Mouse (Mus musculus): ENCODE measurements around the gene Emd. TPM values are rescaled to one million over a fixed set of nuclear protein-coding genes. Genes with fewer than 3 reads are reported as not detected.
A peak's percentile ranks its signal among the peaks of the same experiment; 100 is the strongest.

Emd gene
- polyA plus RNA-seq, 1 experiment from 2014 or later, result 16.3 TPM

- Histone ChIP-seq H3K4me3 (peak overlapping the region; percentile 66), H3K27ac (replicated peaks) (peak overlapping the region; percentile 94), H3K27me3 (replicated peaks) (no peaks in the 10 kb centered on the region), H3K36me3 (peaks cover 29% of the 10 kb centered on the region), H3K9me3 (no peaks in the 10 kb centered on the region), H3K4me2 (peak overlapping the region; percentile 75), H3K4me1 (peaks cover 20% of the 10 kb centered on the region), H3K9ac (peak overlapping the region; percentile 91)
- peak; percentile 80 for ATAC-seq (ENCODE audit: extremely low read depth, insufficient number of reproducible peaks, low FRiP score, low TSS enrichment)
- WGBS, result 16% methylated on average over 37 of the region's 38 CpGs
These were observed 8.2 kb upstream of the Emd start for GRCm38 (mm10) chrX:74246213-74246681.

- Histone ChIP-seq H3K4me1 (peaks cover 20% of the 10 kb centered on the region), H3K27ac (replicated peaks) (peak overlapping the region; percentile 90), H3K27me3 (replicated peaks) (no peaks in the 10 kb centered on the region), H3K9me3 (no peaks in the 10 kb centered on the region), H3K36me3 (peaks cover 25% of the 10 kb centered on the region), H3K9ac (peak overlapping the region; percentile 83), H3K4me3 (peak overlapping the region; percentile 66), H3K4me2 (peak overlapping the region; percentile 75)
- 12% methylated on average over 15 of the region's 15 CpGs for WGBS
- ATAC-seq (ENCODE audit: extremely low read depth, insufficient number of reproducible peaks, low FRiP score, low TSS enrichment), result no peak
These were observed 7.8 kb upstream of the Emd start for GRCm38 (mm10) chrX:74246693-74247092.

- Histone ChIP-seq H3K27me3 (replicated peaks) (no peaks in the 10 kb centered on the region), H3K36me3 (peaks cover 5% of the 10 kb centered on the region; the same call in 1 of the 2 replicates), H3K4me3 (peak overlapping the region; percentile 66), H3K9me3 (no peaks in the 10 kb centered on the region), H3K4me1 (peaks cover 9% of the 10 kb centered on the region), H3K9ac (peak overlapping the region; percentile 80), H3K4me2 (peak overlapping the region; percentile 75), H3K27ac (replicated peaks) (peak overlapping the region; percentile 84)
- no peak for ATAC-seq (ENCODE audit: extremely low read depth, insufficient number of reproducible peaks, low FRiP score, low TSS enrichment)
- WGBS, result 17% methylated on average over 3 of the region's 3 CpGs
These were observed 5.8 kb upstream of the Emd start for GRCm38 (mm10) chrX:74248651-74249050.

- H3K9me3 ChIP-seq, result no peaks in the 10 kb centered on the region
- H3K4me3 ChIP-seq, result peak within 1 kb of the TSS; percentile 66
- no peaks in the 10 kb centered on the region for H3K36me3 ChIP-seq
- H3K4me2 ChIP-seq, result peak within 1 kb of the TSS; percentile 75
- peak within 1 kb of the TSS; percentile 84 for H3K27ac ChIP-seq (replicated peaks)
- H3K4me1 ChIP-seq, result 0 out of 2 replicates have a peak, but pooled peaks cover 4% of the 10 kb centered on the region
- H3K27me3 ChIP-seq (replicated peaks), result no peaks in the 10 kb centered on the region
- 9% methylated on average over 38 of the region's 38 CpGs for WGBS
- ATAC-seq (ENCODE audit: extremely low read depth, insufficient number of reproducible peaks, low FRiP score, low TSS enrichment), result no peak
- H3K9ac ChIP-seq, result peak within 1 kb of the TSS; percentile 80
These were observed 4.9 kb upstream of the Emd start, which contains the start of gene Flna for GRCm38 (mm10) chrX:74249615-74250014. TSS of gene Flna (minus strand) at chrX:74249820.

GRCm38 (mm10) chrX:74254888-74255565 is 540 bp downstream of the Emd start:
- ATAC-seq (ENCODE audit: extremely low read depth, insufficient number of reproducible peaks, low FRiP score, low TSS enrichment), result 0 out of 2 replicates have a peak, but pooled peaks have one; percentile 7
- Histone ChIP-seq H3K36me3 (peaks cover 24% of the 10 kb centered on the region), H3K9me3 (no peaks in the 10 kb centered on the region), H3K4me2 (peak overlapping the region; percentile 74), H3K4me1 (peaks cover 9% of the 10 kb centered on the region), H3K27ac (replicated peaks) (peak overlapping the region; percentile 93), H3K9ac (peak overlapping the region; percentile 89), H3K27me3 (replicated peaks) (no peaks in the 10 kb centered on the region), H3K4me3 (peak overlapping the region; percentile 66)
- 19% methylated on average over 29 of the region's 31 CpGs for WGBS

- H3K4me1 ChIP-seq, result peaks cover 5% of the 10 kb centered on the region
- no peak for ATAC-seq (ENCODE audit: extremely low read depth, insufficient number of reproducible peaks, low FRiP score, low TSS enrichment)
- 82% methylated on average over 3 of the region's 3 CpGs for WGBS
- no peak overlapping the region for H3K4me3 ChIP-seq
- peaks cover 27% of the 10 kb centered on the region for H3K36me3 ChIP-seq
- no peak overlapping the region for H3K4me2 ChIP-seq
- no peak overlapping the region for H3K9ac ChIP-seq
- no peaks in the 10 kb centered on the region for H3K27me3 ChIP-seq (replicated peaks)
- no peaks in the 10 kb centered on the region for H3K9me3 ChIP-seq
- no peak overlapping the region for H3K27ac ChIP-seq (replicated peaks)
These were observed 3.3 kb downstream of the Emd start for GRCm38 (mm10) chrX:74257746-74258145.

GRCm38 (mm10) chrX:74269736-74270061 is 15.2 kb downstream of the Emd start:
- 18% methylated on average over 3 of the region's 3 CpGs for WGBS
- peak overlapping the region; percentile 67 for H3K4me2 ChIP-seq
- H3K9me3 ChIP-seq, result no peaks in the 10 kb centered on the region
- peak overlapping the region; percentile 95 for H3K27ac ChIP-seq (replicated peaks)
- H3K9ac ChIP-seq, result peak overlapping the region; percentile 79
- ATAC-seq (ENCODE audit: extremely low read depth, insufficient number of reproducible peaks, low FRiP score, low TSS enrichment), result no peak
- peaks cover 12% of the 10 kb centered on the region for H3K36me3 ChIP-seq
- peaks cover 4% of the 10 kb centered on the region; the same call in 1 of the 2 replicates for H3K4me1 ChIP-seq
- H3K4me3 ChIP-seq, result peak overlapping the region; percentile 67
- H3K27me3 ChIP-seq (replicated peaks), result no peaks in the 10 kb centered on the region

- WGBS, result 11% methylated on average over 42 of the region's 42 CpGs
These were observed 15.8 kb downstream of the Emd start, which contains the start of gene Rpl10 for GRCm38 (mm10) chrX:74270062-74270901. TSS of gene Rpl10 (plus strand) at chrX:74270812.

GRCm38 (mm10) chrX:74270902-74271551 is 16.5 kb downstream of the Emd start:
- Histone ChIP-seq H3K27me3 (replicated peaks) (no peaks in the 10 kb centered on the region), H3K4me3 (peak overlapping the region; percentile 67), H3K4me2 (peak overlapping the region; percentile 72), H3K36me3 (peaks cover 12% of the 10 kb centered on the region), H3K9me3 (no peaks in the 10 kb centered on the region), H3K27ac (replicated peaks) (peak overlapping the region; percentile 78), H3K9ac (peak overlapping the region; percentile 90), H3K4me1 (peaks cover 4% of the 10 kb centered on the region; the same call in 1 of the 2 replicates)
- ATAC-seq (ENCODE audit: extremely low read depth, insufficient number of reproducible peaks, low FRiP score, low TSS enrichment), result no peak
- 9% methylated on average over 27 of the region's 27 CpGs for WGBS

More at GRCm38 (mm10) chrX:74270062-74270901, 15.8 kb downstream of the Emd start, which contains the start of gene Rpl10:
- Histone ChIP-seq H3K36me3 (peaks cover 12% of the 10 kb centered on the region), H3K27me3 (replicated peaks) (no peaks in the 10 kb centered on the region), H3K4me2 (peak within 1 kb of the TSS; percentile 72), H3K4me1 (peaks cover 4% of the 10 kb centered on the region; the same call in 1 of the 2 replicates), H3K9me3 (no peaks in the 10 kb centered on the region), H3K9ac (peak within 1 kb of the TSS; percentile 90), H3K4me3 (peak within 1 kb of the TSS; percentile 67), H3K27ac (replicated peaks) (peak within 1 kb of the TSS; percentile 95)
- peak; percentile 91 for ATAC-seq (ENCODE audit: extremely low read depth, insufficient number of reproducible peaks, low FRiP score, low TSS enrichment)

- Histone ChIP-seq H3K9ac (no peak overlapping the region), H3K4me1 (peaks cover 4% of the 10 kb centered on the region; the same call in 1 of the 2 replicates), H3K27me3 (replicated peaks) (no peaks in the 10 kb centered on the region), H3K27ac (replicated peaks) (peak overlapping the region; percentile 54; the same call in 1 of the 2 replicates), H3K4me2 (no peak overlapping the region), H3K4me3 (no peak overlapping the region), H3K36me3 (peaks cover 12% of the 10 kb centered on the region), H3K9me3 (no peaks in the 10 kb centered on the region)
- 21% methylated on average over 10 of the region's 10 CpGs for WGBS
- ATAC-seq (ENCODE audit: extremely low read depth, insufficient number of reproducible peaks, low FRiP score, low TSS enrichment), result no peak
These were observed 19.2 kb downstream of the Emd start for GRCm38 (mm10) chrX:74273422-74274322.
